Mouse (Mus musculus): ENCODE results near the gene Kif6.

- no peak for TF ChIP-seq POLR2A (IDR thresholded peaks at IDR 0.05; ENCODE audit: insufficient read depth, low read depth, low read length)
- TF ChIP-seq CTCF (IDR thresholded peaks at IDR 0.05; ENCODE audit: insufficient read depth, low read depth, low read length) = no peak
Observed at GRCm38 (mm10) chr17:49793965-49794364, 179.0 kb downstream of the Kif6 start.
